Mouse (Mus musculus) liver, embryonic 13.5 days (tissue): Measurements from ENCODE around the gene Bcl2l15. TPM values are rescaled to one million over a fixed set of nuclear protein-coding genes. Genes with fewer than 3 reads are reported as not detected.
"Not testable (repeated sequence)": the region's sequence is repeated elsewhere in the genome, so short reads cannot be mapped to it uniquely, and the experiment has no call there.

Experiments
- ATAC-seq: fragments of 200-750 bp; cut with Nextera tagmentation; 2 replicates; pipeline ENCODE4 v1.8.0; 2017; ENCODE audit warnings: low read depth, mild to moderate bottlenecking, moderate number of reproducible peaks, moderate library complexity
- DNase-seq: peaks from one replicate; pipeline ENCODE4 v3.0.0; 2022
- H3K27ac ChIP-seq: fragments of 300-500 bp; sonication (generic); 2 replicates; pipeline ENCODE4 v1.5.1; 2015; ENCODE audit warnings: moderate library complexity, mild to moderate bottlenecking, inconsistent platforms
- H3K27me3 ChIP-seq: fragments of 300-500 bp; sonication (generic); 2 replicates; pipeline ENCODE4 v1.6.1; 2015; ENCODE audit warnings: mild to moderate bottlenecking, inconsistent platforms
- H3K36me3 ChIP-seq: fragments of 300-500 bp; sonication (generic); 2 replicates; pipeline ENCODE4 v1.6.1; 2015; ENCODE audit warnings: mild to moderate bottlenecking, inconsistent platforms
- H3K4me1 ChIP-seq: fragments of 300-500 bp; sonication (generic); replicated peaks from 2 replicates; pipeline ENCODE4 v1.6.1; 2015; ENCODE audit warnings: inconsistent platforms
- H3K4me2 ChIP-seq: fragments of 300-500 bp; sonication (generic); 2 replicates; pipeline ENCODE4 v1.6.1; 2015; ENCODE audit warnings: inconsistent platforms, mild to moderate bottlenecking, moderate library complexity
- H3K4me3 ChIP-seq: fragments of 300-500 bp; sonication (generic); replicated peaks from 2 replicates; pipeline ENCODE4 v1.5.1; 2015; ENCODE audit warnings: mild to moderate bottlenecking, inconsistent platforms
- H3K9ac ChIP-seq: fragments of 300-500 bp; sonication (generic); 2 replicates; pipeline ENCODE4 v1.6.1; 2015; ENCODE audit warnings: mild to moderate bottlenecking, inconsistent platforms
- H3K9me3 ChIP-seq: fragments of 300-500 bp; sonication (generic); replicated peaks from 2 replicates; pipeline ENCODE4 v1.6.1; 2016; ENCODE audit warnings: inconsistent platforms
- WGBS: fragments of 180-500 bp; shearing (Covaris S2); methylation state at CpG from one replicate; pipeline ENCODE4 v1.1.7; 2015; ENCODE audit not compliant: insufficient replicate concordance; 5-methylcytosine and 5-hydroxymethylcytosine counted together
- polyA plus RNA-seq: library from polyadenylated mRNA; unstranded; fragments of >200 nt; fragmentation: Nextera tagmentation; extraction: Ambion mirVana; gene quantifications from 2 replicates; pipeline ENCODE4 v1.2.1, GENCODE M21; 2015

Bcl2l15 gene
- polyA plus RNA-seq, 1 experiment from 2014 or later = 2.1 TPM

GRCm38 (mm10) chr3:103799507-103799906 is 32.9 kb upstream of the Bcl2l15 start:
- 15% methylated on average over 2 of the region's 2 CpGs for WGBS
- Histone ChIP-seq H3K36me3 (peaks cover 29% of the 10 kb centered on the region), H3K9ac (no peak overlapping the region), H3K4me2 (peak overlapping the region; percentile 31; the same call in 1 of the 2 replicates), H3K27ac (peak overlapping the region; percentile 96), H3K9me3 (no peaks in the 10 kb centered on the region), H3K27me3 (no peaks in the 10 kb centered on the region), H3K4me3 (no peak overlapping the region), H3K4me1 (peaks cover 85% of the 10 kb centered on the region)
- ATAC-seq (peak; percentile 90), DNase-seq (peak; percentile 86)

- Histone ChIP-seq H3K36me3 (peaks cover 47% of the 10 kb centered on the region), H3K4me2 (peak overlapping the region; percentile 25), H3K4me3 (no peak overlapping the region), H3K27ac (peak overlapping the region; percentile 96), H3K9ac (peak overlapping the region; percentile 55), H3K27me3 (no peaks in the 10 kb centered on the region), H3K4me1 (peaks cover 84% of the 10 kb centered on the region), H3K9me3 (no peaks in the 10 kb centered on the region)
- 16% methylated on average over 10 of the region's 10 CpGs for WGBS
- no peak for DNase-seq
- ATAC-seq = peak; percentile 73
Measured at GRCm38 (mm10) chr3:103801631-103802531, 30.5 kb upstream of the Bcl2l15 start.

GRCm38 (mm10) chr3:103802861-103803260 is 29.5 kb upstream of the Bcl2l15 start:
- Histone ChIP-seq H3K27ac (peak overlapping the region; percentile 96), H3K27me3 (no peaks in the 10 kb centered on the region), H3K4me3 (no peak overlapping the region), H3K36me3 (peaks cover 56% of the 10 kb centered on the region), H3K9ac (peak overlapping the region; percentile 24; the same call in 1 of the 2 replicates), H3K4me2 (no peak overlapping the region), H3K9me3 (no peaks in the 10 kb centered on the region), H3K4me1 (peaks cover 88% of the 10 kb centered on the region)
- 45% methylated on average over 8 of the region's 8 CpGs for WGBS
- no peak for DNase-seq
- no peak for ATAC-seq

GRCm38 (mm10) chr3:103805671-103806070 is 26.7 kb upstream of the Bcl2l15 start:
- Histone ChIP-seq H3K9ac (0 out of 2 replicates have a peak overlapping the region, but pooled peaks have one; percentile 16), H3K27ac (peak overlapping the region; percentile 96), H3K4me1 (peaks cover 73% of the 10 kb centered on the region), H3K4me2 (no peak overlapping the region), H3K9me3 (no peaks in the 10 kb centered on the region), H3K4me3 (no peak overlapping the region), H3K36me3 (peaks cover 56% of the 10 kb centered on the region), H3K27me3 (no peaks in the 10 kb centered on the region)
- WGBS = 85% methylated on average over 1 of the region's 1 CpGs
- DNase-seq = no peak
- ATAC-seq = no peak

- Histone ChIP-seq H3K4me1 (peaks cover 56% of the 10 kb centered on the region), H3K27me3 (no peaks in the 10 kb centered on the region), H3K9me3 (no peaks in the 10 kb centered on the region), H3K27ac (peak within 1 kb of the TSS; percentile 97), H3K4me3 (peak within 1 kb of the TSS; percentile 85), H3K36me3 (peaks cover 47% of the 10 kb centered on the region), H3K4me2 (peak within 1 kb of the TSS; percentile 73), H3K9ac (peak within 1 kb of the TSS; percentile 94)
- peak; percentile 84 for DNase-seq
- peak; percentile 91 for ATAC-seq
- WGBS = under 1% methylated on average over 62 of the region's 70 CpGs
Measured at GRCm38 (mm10) chr3:103808891-103809798, 23.3 kb upstream of the Bcl2l15 start, which contains the start of the genes Dclre1b, Ap4b1 and Gm43064. Gene Dclre1b, minus strand, starts transcription at chr3:103809444. Gene Ap4b1, plus strand, starts transcription at chr3:103809520. Gene Gm43064, plus strand, starts transcription at chr3:103809573.

- Histone ChIP-seq H3K27ac (peak overlapping the region; percentile 97), H3K4me1 (peaks cover 50% of the 10 kb centered on the region), H3K36me3 (peaks cover 45% of the 10 kb centered on the region), H3K27me3 (no peaks in the 10 kb centered on the region), H3K4me3 (peak overlapping the region; percentile 85), H3K4me2 (peak overlapping the region; percentile 73), H3K9me3 (no peaks in the 10 kb centered on the region), H3K9ac (peak overlapping the region; percentile 94)
- ATAC-seq = peak; percentile 63
- DNase-seq = no peak
- WGBS = 2% methylated on average over 14 of the region's 14 CpGs
Measured at GRCm38 (mm10) chr3:103809799-103810150, 22.6 kb upstream of the Bcl2l15 start.

- no peak for DNase-seq
- Histone ChIP-seq H3K27ac (peak overlapping the region; percentile 97), H3K4me2 (peak overlapping the region; percentile 73), H3K27me3 (no peaks in the 10 kb centered on the region), H3K36me3 (peaks cover 46% of the 10 kb centered on the region), H3K4me1 (peaks cover 41% of the 10 kb centered on the region), H3K9ac (peak overlapping the region; percentile 94), H3K9me3 (no peaks in the 10 kb centered on the region), H3K4me3 (peak overlapping the region; percentile 85)
- WGBS = 67% methylated on average over 6 of the region's 6 CpGs
- ATAC-seq = no peak
Measured at GRCm38 (mm10) chr3:103810967-103811366, 21.4 kb upstream of the Bcl2l15 start.

GRCm38 (mm10) chr3:103827548-103827947 is 4.9 kb upstream of the Bcl2l15 start:
- no peak overlapping the region for H3K9ac ChIP-seq
- no peak overlapping the region for H3K27ac ChIP-seq
- H3K9me3 ChIP-seq = no peaks in the 10 kb centered on the region
- no peak overlapping the region for H3K4me3 ChIP-seq
- H3K4me1 ChIP-seq = peaks cover 17% of the 10 kb centered on the region
- H3K27me3 ChIP-seq = no peaks in the 10 kb centered on the region
- peaks cover 15% of the 10 kb centered on the region for H3K36me3 ChIP-seq
- no peak overlapping the region for H3K4me2 ChIP-seq
- no peak for DNase-seq
- ATAC-seq = no peak

- peaks cover 25% of the 10 kb centered on the region for H3K4me1 ChIP-seq
- no peak for DNase-seq
- H3K4me2 ChIP-seq = no peak overlapping the region
- H3K27ac ChIP-seq = no peak overlapping the region
- no peaks in the 10 kb centered on the region for H3K27me3 ChIP-seq
- 77% methylated on average over 3 of the region's 3 CpGs for WGBS
- peaks cover 4% of the 10 kb centered on the region for H3K36me3 ChIP-seq
- H3K9ac ChIP-seq = no peak overlapping the region
- no peaks in the 10 kb centered on the region for H3K9me3 ChIP-seq
- ATAC-seq = no peak
- H3K4me3 ChIP-seq = no peak overlapping the region
Measured at GRCm38 (mm10) chr3:103829036-103829435, 3.4 kb upstream of the Bcl2l15 start.

GRCm38 (mm10) chr3:103830681-103831080 is 1.7 kb upstream of the Bcl2l15 start:
- 83% methylated on average over 1 of the region's 1 CpGs for WGBS

GRCm38 (mm10) chr3:103831146-103831545 is 1.3 kb upstream of the Bcl2l15 start:
- H3K36me3 ChIP-seq = peaks cover 4% of the 10 kb centered on the region
- no peak overlapping the region for H3K4me2 ChIP-seq
- no peaks in the 10 kb centered on the region for H3K27me3 ChIP-seq
- ATAC-seq (no peak), DNase-seq (no peak)
- H3K4me3 ChIP-seq = no peak overlapping the region
- H3K4me1 ChIP-seq = peaks cover 25% of the 10 kb centered on the region
- 76% methylated on average over 7 of the region's 7 CpGs for WGBS
- no peaks in the 10 kb centered on the region for H3K9me3 ChIP-seq
- H3K9ac ChIP-seq = no peak overlapping the region
- H3K27ac ChIP-seq = no peak overlapping the region

More at GRCm38 (mm10) chr3:103830681-103831080, 1.7 kb upstream of the Bcl2l15 start:
- H3K9me3 ChIP-seq, ATAC-seq, DNase-seq, H3K27me3 ChIP-seq, H3K9ac ChIP-seq, H3K4me2 ChIP-seq, H3K27ac ChIP-seq, H3K36me3 ChIP-seq, H3K4me3 ChIP-seq: not testable (repeated sequence)
- peaks cover 25% of the 10 kb centered on the region for H3K4me1 ChIP-seq
